Mouse (Mus musculus): ENCODE data around the gene Gm21969. TPM values are rescaled to one million over a fixed set of nuclear protein-coding genes. Genes with fewer than 3 reads are reported as not detected.

Gm21969 gene
- polyA plus RNA-seq, 1 experiment from 2014 or later: not detected

GRCm38 (mm10) chr4:139574799-139575672 lies 27.9 kb upstream of the Gm21969 start:
- peak overlapping the region; percentile 72 for H3K27ac ChIP-seq (replicated peaks; ENCODE audit: low read depth, low read length)
- no peaks in the 10 kb centered on the region for H3K9me3 ChIP-seq (replicated peaks; ENCODE audit: control insufficient read depth, low read length)
- no peaks in the 10 kb centered on the region for H3K27me3 ChIP-seq (ENCODE audit: control insufficient read depth, insufficient read depth, low read length)
- ATAC-seq (replicated peaks; ENCODE audit: insufficient number of reproducible peaks, low FRiP score, low TSS enrichment, low read depth): peak; percentile 66; the same call in 1 of the 2 replicates
- H3K9ac ChIP-seq (replicated peaks; ENCODE audit: low read length): peak overlapping the region; percentile 77
- peak; percentile 53 for DNase-seq (ENCODE audit: low spot score)
- H3K4me2 ChIP-seq (ENCODE audit: low read depth, low read length): peak overlapping the region; percentile 99
- no peaks in the 10 kb centered on the region for H3K36me3 ChIP-seq (replicated peaks; ENCODE audit: control insufficient read depth, insufficient read depth, low read depth, low read length)
- WGBS: under 1% methylated on average over 100 of the region's 111 CpGs
- 0 out of 2 replicates have a peak, but pooled peaks cover 2% of the 10 kb centered on the region for H3K4me1 ChIP-seq (ENCODE audit: control insufficient read depth, insufficient read depth, low read length)
- peak overlapping the region; percentile 83 for H3K4me3 ChIP-seq (ENCODE audit: low read depth, low read length)

DNA sequence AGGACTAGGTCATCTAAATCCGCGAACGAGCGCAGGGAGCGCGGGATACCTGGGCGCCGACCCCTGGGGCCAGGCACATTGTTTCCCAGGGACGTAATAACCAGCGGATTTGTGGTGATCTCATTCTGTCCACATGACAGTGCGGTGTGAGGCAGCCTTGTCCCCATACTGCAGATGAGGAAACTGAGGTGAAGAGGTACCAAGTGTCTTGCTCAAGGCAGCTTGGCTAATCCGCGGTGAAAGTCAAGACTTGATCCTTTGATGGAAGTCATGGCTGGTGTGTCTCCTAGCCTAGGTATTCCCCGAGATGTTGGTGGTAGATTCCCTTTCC lies 27.3 kb upstream of the Gm21969 start:
- Histone ChIP-seq H3K9me3 (replicated peaks; ENCODE audit: control insufficient read depth, low read length) (no peaks in the 10 kb centered on the region), H3K9ac (replicated peaks; ENCODE audit: low read length) (peak overlapping the region; percentile 77), H3K36me3 (replicated peaks; ENCODE audit: control insufficient read depth, insufficient read depth, low read depth, low read length) (no peaks in the 10 kb centered on the region), H3K27ac (replicated peaks; ENCODE audit: low read depth, low read length) (no peak overlapping the region), H3K4me3 (ENCODE audit: low read depth, low read length) (peak overlapping the region; percentile 83), H3K27me3 (ENCODE audit: control insufficient read depth, insufficient read depth, low read length) (no peaks in the 10 kb centered on the region), H3K4me2 (ENCODE audit: low read depth, low read length) (peak overlapping the region; percentile 99), H3K4me1 (ENCODE audit: control insufficient read depth, insufficient read depth, low read length) (peaks cover 6% of the 10 kb centered on the region)
- no peak for ATAC-seq (replicated peaks; ENCODE audit: insufficient number of reproducible peaks, low FRiP score, low TSS enrichment, low read depth)
- no peak for DNase-seq (ENCODE audit: low spot score)
- 8% methylated on average over 14 of the region's 14 CpGs for WGBS

DNA sequence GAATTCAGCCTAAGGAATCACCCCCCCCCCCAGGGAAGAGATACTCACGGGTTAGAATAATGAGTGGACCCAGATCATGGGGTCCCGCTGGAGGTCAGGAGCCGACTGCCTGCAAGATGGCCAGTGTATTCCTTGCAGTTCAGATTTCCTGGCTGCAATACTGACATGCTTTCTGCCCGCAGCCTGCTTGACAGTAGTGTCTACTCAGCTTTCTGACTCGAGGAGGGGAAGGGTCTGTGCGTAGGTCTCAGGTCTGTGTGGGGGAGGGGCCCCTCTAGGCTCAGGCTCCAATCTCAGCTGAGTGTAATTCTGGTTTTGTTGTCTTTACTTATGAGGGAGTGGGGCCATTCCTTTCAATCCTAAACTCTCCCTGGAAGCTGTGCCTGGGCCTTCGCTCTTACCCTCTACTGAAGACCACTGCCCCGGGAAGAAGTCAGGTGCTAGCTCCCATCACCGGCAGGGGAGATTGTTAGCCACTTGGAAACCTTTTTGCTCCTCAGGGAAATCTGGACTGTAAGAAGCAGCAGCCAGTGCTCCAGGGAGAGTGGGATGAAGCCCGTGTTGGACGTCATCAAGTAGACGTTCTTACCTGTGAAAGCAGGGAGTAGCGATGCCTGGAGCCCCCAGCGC lies 26.6 kb upstream of the Gm21969 start:
- peaks cover 8% of the 10 kb centered on the region for H3K4me1 ChIP-seq (ENCODE audit: control insufficient read depth, insufficient read depth, low read length)
- peak overlapping the region; percentile 99 for H3K4me2 ChIP-seq (ENCODE audit: low read depth, low read length)
- ATAC-seq (replicated peaks; ENCODE audit: insufficient number of reproducible peaks, low FRiP score, low TSS enrichment, low read depth) (no peak), DNase-seq (ENCODE audit: low spot score) (peak; percentile 63)
- no peaks in the 10 kb centered on the region for H3K27me3 ChIP-seq (ENCODE audit: control insufficient read depth, insufficient read depth, low read length)
- no peak overlapping the region for H3K27ac ChIP-seq (replicated peaks; ENCODE audit: low read depth, low read length)
- peak overlapping the region; percentile 83 for H3K4me3 ChIP-seq (ENCODE audit: low read depth, low read length)
- H3K9ac ChIP-seq (replicated peaks; ENCODE audit: low read length): no peak overlapping the region; the same call in 1 of the 2 replicates
- H3K36me3 ChIP-seq (replicated peaks; ENCODE audit: control insufficient read depth, insufficient read depth, low read depth, low read length): no peaks in the 10 kb centered on the region
- no peaks in the 10 kb centered on the region for H3K9me3 ChIP-seq (replicated peaks; ENCODE audit: control insufficient read depth, low read length)
- WGBS: 42% methylated on average over 14 of the region's 14 CpGs

- Histone ChIP-seq H3K36me3 (replicated peaks; ENCODE audit: control insufficient read depth, insufficient read depth, low read depth, low read length) (no peaks in the 10 kb centered on the region), H3K4me2 (ENCODE audit: low read depth, low read length) (peak overlapping the region; percentile 99; the same call in 1 of the 2 replicates), H3K4me3 (ENCODE audit: low read depth, low read length) (no peak overlapping the region), H3K4me1 (ENCODE audit: control insufficient read depth, insufficient read depth, low read length) (peaks cover 10% of the 10 kb centered on the region), H3K27me3 (ENCODE audit: control insufficient read depth, insufficient read depth, low read length) (no peaks in the 10 kb centered on the region), H3K27ac (replicated peaks; ENCODE audit: low read depth, low read length) (no peak overlapping the region), H3K9ac (replicated peaks; ENCODE audit: low read length) (no peak overlapping the region), H3K9me3 (replicated peaks; ENCODE audit: control insufficient read depth, low read length) (no peaks in the 10 kb centered on the region)
- 78% methylated on average over 7 of the region's 7 CpGs for WGBS
- DNase-seq (ENCODE audit: low spot score) (no peak), ATAC-seq (replicated peaks; ENCODE audit: insufficient number of reproducible peaks, low FRiP score, low TSS enrichment, low read depth) (no peak)
These were observed 26.0 kb upstream of the Gm21969 start for GRCm38 (mm10) chr4:139577006-139577405.

DNA sequence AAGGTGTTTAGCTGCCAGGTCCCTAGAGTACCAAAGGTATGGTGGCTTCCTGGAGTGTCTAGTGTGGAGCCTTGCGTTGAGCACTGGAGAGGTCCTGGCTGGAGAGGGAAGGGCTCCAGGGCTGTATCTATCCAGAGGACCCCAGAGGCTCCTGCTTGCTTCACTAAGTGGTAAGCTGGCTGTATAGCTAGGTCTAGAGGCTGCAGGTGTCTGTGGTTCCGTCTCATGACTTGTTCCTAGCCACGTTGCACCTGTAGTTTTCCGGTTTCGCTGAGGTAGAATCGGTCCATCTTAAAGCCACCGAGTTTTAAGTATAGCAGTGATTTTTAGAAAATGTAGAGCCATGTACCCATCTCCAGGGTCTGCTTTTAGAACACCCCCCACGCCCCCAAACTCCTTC lies 24.6 kb upstream of the Gm21969 start:
- WGBS: 91% methylated on average over 8 of the region's 8 CpGs
- no peak overlapping the region for H3K4me2 ChIP-seq (ENCODE audit: low read depth, low read length)
- no peak overlapping the region for H3K27ac ChIP-seq (replicated peaks; ENCODE audit: low read depth, low read length)
- no peaks in the 10 kb centered on the region for H3K9me3 ChIP-seq (replicated peaks; ENCODE audit: control insufficient read depth, low read length)
- H3K4me3 ChIP-seq (ENCODE audit: low read depth, low read length): no peak overlapping the region
- H3K4me1 ChIP-seq (ENCODE audit: control insufficient read depth, insufficient read depth, low read length): peaks cover 10% of the 10 kb centered on the region
- ATAC-seq (replicated peaks; ENCODE audit: insufficient number of reproducible peaks, low FRiP score, low TSS enrichment, low read depth): no peak
- no peaks in the 10 kb centered on the region for H3K27me3 ChIP-seq (ENCODE audit: control insufficient read depth, insufficient read depth, low read length)
- no peak for DNase-seq (ENCODE audit: low spot score)
- H3K36me3 ChIP-seq (replicated peaks; ENCODE audit: control insufficient read depth, insufficient read depth, low read depth, low read length): no peaks in the 10 kb centered on the region
- H3K9ac ChIP-seq (replicated peaks; ENCODE audit: low read length): no peak overlapping the region

DNA sequence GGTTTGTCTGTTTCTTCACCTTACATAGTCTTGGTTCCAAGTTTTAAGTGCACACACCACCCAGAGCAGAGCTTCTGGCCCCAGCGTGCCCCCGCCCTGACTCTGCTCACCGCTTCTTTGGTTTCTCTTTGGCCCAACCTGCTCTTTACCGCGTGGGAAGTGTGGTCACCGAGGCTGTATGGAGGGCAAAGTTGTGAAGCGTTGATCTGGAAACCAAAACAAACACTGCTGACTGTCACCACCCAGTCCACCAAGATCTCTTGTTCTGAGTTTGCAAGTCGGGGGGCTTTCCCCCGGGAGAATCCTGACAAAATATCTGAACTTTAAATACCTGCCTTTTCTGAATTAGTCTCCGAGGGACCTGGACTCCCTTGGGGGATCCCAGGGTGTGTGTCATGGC lies 24.0 kb upstream of the Gm21969 start:
- H3K27me3 ChIP-seq (ENCODE audit: control insufficient read depth, insufficient read depth, low read length): no peaks in the 10 kb centered on the region
- H3K36me3 ChIP-seq (replicated peaks; ENCODE audit: control insufficient read depth, insufficient read depth, low read depth, low read length): no peaks in the 10 kb centered on the region
- ATAC-seq (replicated peaks; ENCODE audit: insufficient number of reproducible peaks, low FRiP score, low TSS enrichment, low read depth) (no peak), DNase-seq (ENCODE audit: low spot score) (no peak)
- no peak overlapping the region for H3K9ac ChIP-seq (replicated peaks; ENCODE audit: low read length)
- 56% methylated on average over 10 of the region's 10 CpGs for WGBS
- H3K4me3 ChIP-seq (ENCODE audit: low read depth, low read length): no peak overlapping the region
- no peak overlapping the region for H3K4me2 ChIP-seq (ENCODE audit: low read depth, low read length)
- peaks cover 11% of the 10 kb centered on the region for H3K4me1 ChIP-seq (ENCODE audit: control insufficient read depth, insufficient read depth, low read length)
- no peaks in the 10 kb centered on the region for H3K9me3 ChIP-seq (replicated peaks; ENCODE audit: control insufficient read depth, low read length)
- no peak overlapping the region for H3K27ac ChIP-seq (replicated peaks; ENCODE audit: low read depth, low read length)

DNA sequence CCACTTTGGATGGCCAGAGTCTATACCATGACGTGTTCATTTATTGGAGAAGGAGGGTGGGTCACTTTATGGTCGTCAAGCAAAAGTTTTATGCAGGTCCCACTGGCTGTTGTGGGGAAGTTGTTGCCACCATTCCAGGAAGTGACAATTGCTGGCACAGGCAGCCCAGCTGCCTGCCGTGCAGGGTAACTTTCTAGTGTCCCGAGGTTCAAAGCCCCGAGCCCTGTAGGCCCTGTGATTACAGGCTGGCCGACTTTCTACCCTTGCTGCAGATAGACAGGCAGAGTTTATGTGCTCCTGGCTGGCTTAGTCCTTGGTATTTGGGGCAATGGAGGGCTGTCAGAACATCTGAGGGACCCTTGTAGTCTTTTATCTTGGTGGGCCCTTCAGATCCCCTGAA lies 23.5 kb upstream of the Gm21969 start:
- ATAC-seq (replicated peaks; ENCODE audit: insufficient number of reproducible peaks, low FRiP score, low TSS enrichment, low read depth): no peak
- WGBS: 54% methylated on average over 6 of the region's 6 CpGs
- Histone ChIP-seq H3K9me3 (replicated peaks; ENCODE audit: control insufficient read depth, low read length) (no peaks in the 10 kb centered on the region), H3K27ac (replicated peaks; ENCODE audit: low read depth, low read length) (no peak overlapping the region), H3K27me3 (ENCODE audit: control insufficient read depth, insufficient read depth, low read length) (no peaks in the 10 kb centered on the region), H3K9ac (replicated peaks; ENCODE audit: low read length) (no peak overlapping the region), H3K4me2 (ENCODE audit: low read depth, low read length) (no peak overlapping the region), H3K4me1 (ENCODE audit: control insufficient read depth, insufficient read depth, low read length) (peaks cover 12% of the 10 kb centered on the region), H3K36me3 (replicated peaks; ENCODE audit: control insufficient read depth, insufficient read depth, low read depth, low read length) (no peaks in the 10 kb centered on the region), H3K4me3 (ENCODE audit: low read depth, low read length) (no peak overlapping the region)
- no peak for DNase-seq (ENCODE audit: low spot score)

Data from embryonic facial prominence, embryonic 11.5 days (tissue).